Mouse (Mus musculus) megakaryocyte, embryonic 14.5 days (primary cell): ENCODE data around the gene Elof1.

Experiments
- FLI1 ChIP-seq: IDR thresholded peaks from 2 replicates; pipeline ENCODE4 v1.6.1; 2012; ENCODE audit warnings: low read length, inconsistent platforms, mixed read lengths
- GATA1 ChIP-seq: IDR thresholded peaks from 3 replicates; pipeline ENCODE4 v1.6.1; 2012; ENCODE audit warnings: mixed read lengths, low read length, inconsistent platforms, borderline replicate concordance

DNA sequence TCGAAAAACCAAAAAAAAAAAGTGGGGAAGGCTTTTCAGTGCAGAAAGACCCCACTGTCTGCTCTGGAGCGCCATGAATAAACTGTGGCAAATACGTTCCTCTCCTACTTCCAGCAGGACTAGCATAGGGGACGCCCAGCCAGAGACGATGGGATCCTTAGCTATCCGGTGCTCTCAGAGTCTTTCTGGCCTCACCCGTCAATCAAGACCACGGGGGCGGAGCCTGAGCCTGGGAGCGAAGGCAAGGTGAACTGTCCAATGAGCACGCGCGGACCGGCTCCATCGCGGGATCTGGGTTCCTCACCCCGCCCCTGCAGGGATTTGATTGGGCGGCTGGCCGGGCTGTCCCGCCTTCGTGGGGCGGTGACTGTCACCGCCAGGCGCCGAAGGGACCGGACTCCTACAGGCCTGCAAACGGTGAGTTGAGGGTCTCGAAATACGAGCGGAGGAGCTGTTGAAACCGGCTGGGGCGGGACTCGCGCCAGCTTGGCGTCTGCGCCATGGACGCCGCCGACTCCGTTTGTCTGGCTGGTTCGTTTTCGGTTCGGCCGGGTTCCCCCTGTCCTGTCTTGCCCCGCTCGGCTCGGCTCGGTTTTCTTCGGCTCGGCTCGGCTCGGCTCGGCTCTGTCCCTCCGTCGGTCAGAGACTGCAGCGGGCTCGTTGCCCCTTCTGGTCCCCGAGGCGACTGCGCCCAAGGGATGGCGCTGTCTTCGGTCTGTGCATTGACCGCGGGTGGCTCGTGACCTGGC lies 39.7 kb upstream of the Elof1 start, which contains the start of gene Pigyl:
- no peak for TF ChIP-seq FLI1
- TF ChIP-seq GATA1 = no peak
